Mouse (Mus musculus): ENCODE measurements at regions not wholly inside any gene's neighbourhood (a gene's known extent, or its start where the extent isn't known, plus 50 kb on each side); places are given as distances from the start of the nearest gene placed in this dataset.

DNA sequence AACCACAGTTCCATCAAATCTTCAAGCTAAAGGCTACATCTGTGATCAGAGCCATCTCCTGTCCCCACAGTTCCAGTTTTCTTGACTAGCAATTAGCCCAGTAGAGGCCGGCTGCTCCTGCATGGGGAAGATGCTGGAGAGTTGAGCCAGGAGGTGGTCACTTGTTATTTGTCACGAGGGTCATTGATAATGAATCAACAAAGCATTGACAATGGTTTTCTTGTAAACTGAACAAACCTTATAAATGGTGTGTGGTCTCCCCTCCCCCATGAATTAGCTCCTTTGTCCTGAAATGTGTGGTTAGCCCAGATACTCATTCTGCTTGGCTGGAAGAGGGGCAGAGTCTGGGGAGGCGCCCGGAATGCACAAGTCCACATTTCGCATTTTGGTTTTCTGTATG, 208.9 kb upstream of the Sox2 start:
- Histone ChIP-seq H3K27me3 (ENCODE audit: control insufficient read depth, insufficient read depth, low read length) (no peaks in the 10 kb centered on the region), H3K9me3 (ENCODE audit: control insufficient read depth, low read length) (no peaks in the 10 kb centered on the region), H3K9ac (ENCODE audit: low read length) (no peak overlapping the region), H3K27ac (replicated peaks) (no peak overlapping the region), H3K4me2 (replicated peaks; ENCODE audit: low read depth) (no peak overlapping the region), H3K36me3 (ENCODE audit: control insufficient read depth, insufficient read depth, low read length) (no peaks in the 10 kb centered on the region), H3K4me3 (ENCODE audit: low read depth, low read length) (no peak overlapping the region), H3K4me1 (replicated peaks; ENCODE audit: control insufficient read depth, insufficient read depth) (no peaks in the 10 kb centered on the region)
- no peak for TF ChIP-seq EP300 (optimal IDR thresholded peaks at IDR 0.05)
- TF ChIP-seq CTCF (IDR thresholded peaks at IDR 0.05; ENCODE audit: low read depth): no peak
- ATAC-seq (ENCODE audit: low FRiP score, low TSS enrichment) (no peak), DNase-seq (ENCODE audit: low spot score) (no peak)
- 55% methylated on average over 5 of the region's 5 CpGs for WGBS

DNA sequence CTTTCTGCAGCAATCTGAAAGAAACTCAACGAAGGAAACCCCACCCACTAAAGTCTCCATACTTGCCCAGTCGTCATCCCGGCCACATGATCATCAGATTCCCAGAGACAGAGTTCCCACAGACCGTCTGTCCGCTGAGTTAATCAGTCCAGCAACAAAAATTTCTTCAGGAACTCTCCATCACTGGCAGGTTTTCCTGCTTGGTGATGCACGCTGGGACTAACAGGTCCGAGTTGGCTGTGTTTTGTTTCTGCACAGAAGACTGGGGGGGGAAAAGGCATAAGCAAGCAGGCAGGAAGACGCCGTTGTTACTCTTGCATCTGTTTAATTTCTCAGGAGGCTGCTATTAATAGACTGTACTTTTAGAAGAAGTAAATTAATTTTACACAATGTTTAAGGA, 215.3 kb upstream of the Sox2 start:
- Histone ChIP-seq H3K9me3 (ENCODE audit: control insufficient read depth, low read length) (no peaks in the 10 kb centered on the region), H3K4me2 (replicated peaks; ENCODE audit: low read depth) (no peak overlapping the region), H3K4me1 (replicated peaks; ENCODE audit: control insufficient read depth, insufficient read depth) (no peaks in the 10 kb centered on the region), H3K27ac (replicated peaks) (no peak overlapping the region), H3K36me3 (ENCODE audit: control insufficient read depth, insufficient read depth, low read length) (no peaks in the 10 kb centered on the region), H3K4me3 (ENCODE audit: low read depth, low read length) (no peak overlapping the region), H3K27me3 (ENCODE audit: control insufficient read depth, insufficient read depth, low read length) (no peaks in the 10 kb centered on the region), H3K9ac (ENCODE audit: low read length) (no peak overlapping the region)
- WGBS: 56% methylated on average over 9 of the region's 9 CpGs
- TF ChIP-seq CTCF (IDR thresholded peaks at IDR 0.05; ENCODE audit: low read depth) (no peak), EP300 (optimal IDR thresholded peaks at IDR 0.05) (no peak)
- DNase-seq (ENCODE audit: low spot score): no peak
- no peak for ATAC-seq (ENCODE audit: low FRiP score, low TSS enrichment)

GRCm38 (mm10) chr3:34427967-34428366, 222.2 kb upstream of the Sox2 start:
- no peak overlapping the region for H3K27ac ChIP-seq (replicated peaks)
- H3K4me2 ChIP-seq (replicated peaks; ENCODE audit: low read depth): no peak overlapping the region
- ATAC-seq (ENCODE audit: low FRiP score, low TSS enrichment): no peak
- H3K36me3 ChIP-seq (ENCODE audit: control insufficient read depth, insufficient read depth, low read length): no peaks in the 10 kb centered on the region
- no peaks in the 10 kb centered on the region for H3K27me3 ChIP-seq (ENCODE audit: control insufficient read depth, insufficient read depth, low read length)
- no peaks in the 10 kb centered on the region for H3K9me3 ChIP-seq (ENCODE audit: control insufficient read depth, low read length)
- TF ChIP-seq CTCF (IDR thresholded peaks at IDR 0.05; ENCODE audit: low read depth) (no peak), EP300 (optimal IDR thresholded peaks at IDR 0.05) (no peak)
- H3K4me3 ChIP-seq (ENCODE audit: low read depth, low read length): no peak overlapping the region
- no peak for DNase-seq (ENCODE audit: low spot score)
- no peak overlapping the region for H3K9ac ChIP-seq (ENCODE audit: low read length)
- 79% methylated on average over 8 of the region's 8 CpGs for WGBS
- H3K4me1 ChIP-seq (replicated peaks; ENCODE audit: control insufficient read depth, insufficient read depth): no peaks in the 10 kb centered on the region

DNA sequence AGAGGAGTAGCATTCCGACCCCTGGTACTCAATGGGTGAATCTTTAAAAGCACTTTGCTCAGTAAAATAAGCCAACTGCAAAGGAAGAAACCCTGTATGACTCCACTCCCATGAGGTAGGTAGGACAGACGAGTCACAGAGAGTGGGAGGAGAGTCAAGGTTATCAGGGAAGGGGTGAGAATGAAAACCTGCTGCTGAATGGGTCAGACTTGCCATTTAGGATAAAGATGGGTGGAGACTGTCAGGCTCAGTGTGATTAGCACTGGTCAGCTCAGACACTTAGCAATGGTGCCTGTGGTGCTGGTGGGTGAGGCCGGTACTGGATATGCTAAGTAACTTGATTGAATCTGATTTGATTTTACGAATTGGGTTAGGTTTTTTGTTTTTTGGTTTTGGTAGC, 222.7 kb upstream of the Sox2 start:
- no peak overlapping the region for H3K27ac ChIP-seq (replicated peaks)
- no peak for DNase-seq (ENCODE audit: low spot score)
- H3K9ac ChIP-seq (ENCODE audit: low read length): no peak overlapping the region
- no peaks in the 10 kb centered on the region for H3K4me1 ChIP-seq (replicated peaks; ENCODE audit: control insufficient read depth, insufficient read depth)
- H3K9me3 ChIP-seq (ENCODE audit: control insufficient read depth, low read length): no peaks in the 10 kb centered on the region
- TF ChIP-seq EP300 (optimal IDR thresholded peaks at IDR 0.05): no peak
- TF ChIP-seq CTCF (IDR thresholded peaks at IDR 0.05; ENCODE audit: low read depth): no peak
- no peak overlapping the region for H3K4me2 ChIP-seq (replicated peaks; ENCODE audit: low read depth)
- no peak overlapping the region for H3K4me3 ChIP-seq (ENCODE audit: low read depth, low read length)
- 82% methylated on average over 4 of the region's 4 CpGs for WGBS
- H3K36me3 ChIP-seq (ENCODE audit: control insufficient read depth, insufficient read depth, low read length): no peaks in the 10 kb centered on the region
- no peak for ATAC-seq (ENCODE audit: low FRiP score, low TSS enrichment)
- H3K27me3 ChIP-seq (ENCODE audit: control insufficient read depth, insufficient read depth, low read length): no peaks in the 10 kb centered on the region

- no peak overlapping the region for H3K4me3 ChIP-seq (ENCODE audit: low read depth, low read length)
- H3K9ac ChIP-seq (ENCODE audit: low read length): no peak overlapping the region
- no peak for DNase-seq (ENCODE audit: low spot score)
- 77% methylated on average over 10 of the region's 10 CpGs for WGBS
- no peaks in the 10 kb centered on the region for H3K27me3 ChIP-seq (ENCODE audit: control insufficient read depth, insufficient read depth, low read length)
- TF ChIP-seq CTCF (IDR thresholded peaks at IDR 0.05; ENCODE audit: low read depth) (no peak), EP300 (optimal IDR thresholded peaks at IDR 0.05) (no peak)
- H3K36me3 ChIP-seq (ENCODE audit: control insufficient read depth, insufficient read depth, low read length): no peaks in the 10 kb centered on the region
- no peaks in the 10 kb centered on the region for H3K4me1 ChIP-seq (replicated peaks; ENCODE audit: control insufficient read depth, insufficient read depth)
- no peaks in the 10 kb centered on the region for H3K9me3 ChIP-seq (ENCODE audit: control insufficient read depth, low read length)
- no peak overlapping the region for H3K4me2 ChIP-seq (replicated peaks; ENCODE audit: low read depth)
- no peak for ATAC-seq (ENCODE audit: low FRiP score, low TSS enrichment)
- no peak overlapping the region for H3K27ac ChIP-seq (replicated peaks)
Measured at GRCm38 (mm10) chr3:34426955-34427354, 223.2 kb upstream of the Sox2 start.

DNA sequence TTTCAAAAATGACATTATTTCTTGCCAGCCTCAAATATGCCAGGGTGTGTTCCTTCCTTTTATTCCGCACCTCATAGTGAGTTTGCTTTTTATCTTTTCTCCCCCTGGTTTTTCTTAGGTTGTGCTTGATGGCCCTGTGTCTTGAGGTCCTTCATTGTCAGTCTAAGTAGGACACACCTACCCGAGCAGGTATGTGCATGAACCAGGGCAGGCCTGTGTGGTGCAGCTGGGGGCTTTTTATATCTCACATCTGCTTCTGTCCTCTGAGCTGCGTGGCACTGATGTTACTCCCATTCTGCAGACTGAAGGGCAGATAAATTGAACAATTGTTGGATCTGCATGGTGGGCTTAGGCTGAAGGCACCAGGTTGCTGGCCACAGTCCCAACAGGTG, 238.3 kb upstream of the Sox2 start:
- ATAC-seq (ENCODE audit: low FRiP score, low TSS enrichment): no peak
- Histone ChIP-seq H3K9ac (ENCODE audit: low read length) (no peak overlapping the region), H3K4me1 (replicated peaks; ENCODE audit: control insufficient read depth, insufficient read depth) (no peaks in the 10 kb centered on the region), H3K27ac (replicated peaks) (no peak overlapping the region), H3K4me2 (replicated peaks; ENCODE audit: low read depth) (no peak overlapping the region), H3K9me3 (ENCODE audit: control insufficient read depth, low read length) (no peaks in the 10 kb centered on the region), H3K36me3 (ENCODE audit: control insufficient read depth, insufficient read depth, low read length) (no peaks in the 10 kb centered on the region), H3K27me3 (ENCODE audit: control insufficient read depth, insufficient read depth, low read length) (no peaks in the 10 kb centered on the region), H3K4me3 (ENCODE audit: low read depth, low read length) (no peak overlapping the region)
- WGBS: 58% methylated on average over 3 of the region's 3 CpGs
- TF ChIP-seq EP300 (optimal IDR thresholded peaks at IDR 0.05) (no peak), CTCF (IDR thresholded peaks at IDR 0.05; ENCODE audit: low read depth) (no peak)
- no peak for DNase-seq (ENCODE audit: low spot score)

All from stomach, postnatal 0 days (tissue).